24 mouse cellular contexts compared by ENCODE assay signal in genomic region chr3:130746673-130747619, GRCm38 (mm10). TPM values are rescaled to one million over a fixed set of nuclear protein-coding genes. Genes with fewer than 3 reads are reported as not detected.
DNase-seq lines count a peak whose midpoint lies in the region; ATAC-seq lines count a peak whose summit lies in the region.
"Had no signal": no experiment of that assay in that cellular context is flagged by ENCODE, and none has a peak within 500 bp of the region (broad histone marks: within the 10 kb centered on the region; RNA-seq: fewer than 3 reads in every experiment).

No protein-coding gene starts in this region.

- no peak overlapping the region; the same call in 1 of the 2 replicates for H3K27ac ChIP-seq in forebrain, embryonic 14.5 days (ENCODE audit: low read depth, low read length)
- peak overlapping the region; percentile 77 for H3K27ac ChIP-seq in midbrain, embryonic 13.5 days
- H3K27ac ChIP-seq: embryonic facial prominence, embryonic 15.5 days; kidney, embryonic 15.5 days; left cerebral cortex, adult 2 months; limb, embryonic 10.5 days had no signal

- 4% methylated on average over 10 of the region's 10 CpGs for WGBS in forebrain, embryonic 14.5 days
- WGBS in midbrain, embryonic 13.5 days: 15% methylated on average over 10 of the region's 10 CpGs

- peak; percentile 50; the same call in 1 of the 2 replicates for ATAC-seq in forebrain, embryonic 14.5 days
- ATAC-seq in midbrain, embryonic 13.5 days: 0 out of 2 replicates have a peak, but pooled peaks have one; percentile 53
- ATAC-seq: liver, postnatal 0 days; lung, postnatal 0 days had no signal

- H3K9ac ChIP-seq in forebrain, embryonic 14.5 days (ENCODE audit: low read length): no peak overlapping the region; the same call in 1 of the 2 replicates
- H3K9ac ChIP-seq in midbrain, embryonic 13.5 days (replicated peaks): no peak overlapping the region
- H3K9ac ChIP-seq: embryonic facial prominence, embryonic 15.5 days; heart, embryonic 12.5 days; kidney, embryonic 15.5 days; liver, postnatal 0 days had no signal

- H3K4me2 ChIP-seq in forebrain, embryonic 14.5 days (ENCODE audit: low read length): no peak overlapping the region
- H3K4me2 ChIP-seq in midbrain, embryonic 13.5 days (replicated peaks): no peak overlapping the region
- H3K4me2 ChIP-seq: embryonic facial prominence, embryonic 15.5 days; heart, embryonic 12.5 days; kidney, embryonic 15.5 days had no signal

- H3K4me1 ChIP-seq in forebrain, embryonic 14.5 days (ENCODE audit: control insufficient read depth, insufficient read depth, low read length): peaks cover 16% of the 10 kb centered on the region
- H3K4me1 ChIP-seq in midbrain, embryonic 13.5 days (replicated peaks): peaks cover 17% of the 10 kb centered on the region
- H3K4me1 ChIP-seq: embryonic facial prominence, embryonic 15.5 days; heart, embryonic 12.5 days; kidney, embryonic 15.5 days; limb, embryonic 10.5 days had no signal

- peak; percentile 19 for DNase-seq in retina, postnatal 1 day
- DNase-seq in retina, embryonic 14.5 days (ENCODE audit: low spot score): no peak
- peak; percentile 40 for DNase-seq in forebrain, embryonic 14.5 days (ENCODE audit: low spot score)
- DNase-seq in lung, postnatal 10 days: no peak
- no peak for DNase-seq in lung, postnatal 36 days
- no peak for DNase-seq in adrenal gland, postnatal 4 days (ENCODE audit: low spot score in 2 of 2)
- DNase-seq: adrenal gland, postnatal 25 days; cerebellum, adult 18-20 months; cerebellum, postnatal 25 days; gastrocnemius, postnatal 10 days; heart, adult 11 months; heart, postnatal 10 days; kidney, adult 11 months; kidney, postnatal 36 days; liver; liver, postnatal 0 days; right cerebral cortex, postnatal 14 days had no signal

- no peaks in the 10 kb centered on the region for H3K36me3 ChIP-seq in forebrain, embryonic 14.5 days (ENCODE audit: control insufficient read depth, insufficient read depth, low read length)
- no peaks in the 10 kb centered on the region for H3K36me3 ChIP-seq in midbrain, embryonic 13.5 days
- H3K36me3 ChIP-seq: embryonic facial prominence, embryonic 15.5 days; heart, embryonic 12.5 days; kidney, embryonic 15.5 days; limb, embryonic 10.5 days had no signal

- peaks cover 5% of the 10 kb centered on the region for H3K9me3 ChIP-seq in forebrain, embryonic 14.5 days (replicated peaks; ENCODE audit: control insufficient read depth, low read length)
- peaks cover 9% of the 10 kb centered on the region; the same call in 1 of the 2 replicates for H3K9me3 ChIP-seq in midbrain, embryonic 13.5 days
- H3K9me3 ChIP-seq: embryonic facial prominence, embryonic 15.5 days; kidney, embryonic 15.5 days; limb, embryonic 10.5 days had no signal

- no peaks in the 10 kb centered on the region for H3K27me3 ChIP-seq in forebrain, embryonic 14.5 days (replicated peaks; ENCODE audit: control insufficient read depth, insufficient read depth, low read length)
- H3K27me3 ChIP-seq in midbrain, embryonic 13.5 days: no peaks in the 10 kb centered on the region
- H3K27me3 ChIP-seq: embryonic facial prominence, embryonic 15.5 days; heart, embryonic 12.5 days; kidney, embryonic 15.5 days had no signal

- H3K4me3 ChIP-seq in forebrain, embryonic 14.5 days (ENCODE audit: low read depth, low read length): no peak overlapping the region
- H3K4me3 ChIP-seq in midbrain, embryonic 13.5 days (replicated peaks): no peak overlapping the region
- H3K4me3 ChIP-seq: embryonic facial prominence, embryonic 15.5 days; heart, embryonic 12.5 days; kidney, embryonic 15.5 days; left cerebral cortex, adult 2 months; limb, embryonic 10.5 days had no signal

RNA-seq across cellular contexts. Expression of gene Rpl34, which starts 16.7 kb away (rescaled TPM):
- 619 and 916 TPM in 2 replicates for polyA plus RNA-seq in forebrain, embryonic 14.5 days (2014; fragmentation: Nextera tagmentation; extraction: Ambion mirVana)
- 646 and 703 TPM in 2 replicates for polyA plus RNA-seq in midbrain, embryonic 13.5 days (2015; fragmentation: Nextera tagmentation; extraction: Ambion mirVana)
- 1,000 to 10,000 TPM in 1 of 2 experiments, 100 to 1,000 TPM in 1; 996 to 1,125 TPM for total RNA-seq in adrenal gland, postnatal 4 days (2021)

RNA-seq across cellular contexts. Expression of gene Ostc, which starts 37.7 kb away (rescaled TPM):
- polyA plus RNA-seq in forebrain, embryonic 14.5 days (2014; fragmentation: Nextera tagmentation; extraction: Ambion mirVana): 266 and 307 TPM in 2 replicates
- polyA plus RNA-seq in midbrain, embryonic 13.5 days (2015; fragmentation: Nextera tagmentation; extraction: Ambion mirVana): 242 and 243 TPM in 2 replicates
- total RNA-seq in adrenal gland, postnatal 4 days (2021): 100 to 1,000 TPM; 122 to 123 TPM

Comparison
In these comparisons a context has a peak if more than half of its experiments do, and no peak if none do; other contexts are left out.
1. DNase-seq: peak in retina, postnatal 1 day (single experiment) and forebrain, embryonic 14.5 days (single experiment); none in retina, embryonic 14.5 days (single experiment), lung, postnatal 10 days (single experiment), lung, postnatal 36 days (single experiment) and adrenal gland, postnatal 4 days (0 of 2).